Mouse (Mus musculus) ES-E14 (cell line): ENCODE results near the gene Zbtb1. TPM values are rescaled to one million over a fixed set of nuclear protein-coding genes. Genes with fewer than 3 reads are reported as not detected.

ENCODE experiments used
- DNase-seq: peaks from one replicate; pipeline ENCODE4 v3.0.0-alpha.2; 2013; ENCODE audit warnings: low read depth, low spot score
- H3K27ac ChIP-seq: 2 replicates; pipeline ENCODE4 v1.5.1; 2012; ENCODE audit warnings: low read depth, mild to moderate bottlenecking, low read length, moderate library complexity, mixed read lengths; ENCODE audit not compliant: poor library complexity, insufficient read depth, severe bottlenecking
- H3K36me3 ChIP-seq: 2 replicates; pipeline ENCODE4 v1.6.1; 2012; ENCODE audit warnings: mild to moderate bottlenecking, low read length, moderate library complexity, mixed read lengths; ENCODE audit not compliant: control insufficient read depth, poor library complexity, insufficient read depth, severe bottlenecking
- H3K4me1 ChIP-seq, 2 experiments: fragments of 150-350 bp in 1 of 2; sonication (generic) in 1 of 2; 2 replicates each; pipeline ENCODE4 v1.6.1; 2012; ENCODE audit warnings: low read length in 2 of 2, mild to moderate bottlenecking in 1 of 2, mixed read lengths in 1 of 2; ENCODE audit not compliant: control insufficient read depth in 2 of 2, insufficient read depth in 2 of 2, poor library complexity in 1 of 2
- H3K4me3 ChIP-seq, 2 experiments: fragments of 150-350 bp in 1 of 2; sonication (generic) in 1 of 2; 2 replicates each; pipeline ENCODE4 v1.5.1; 2012; ENCODE audit warnings: low read length in 2 of 2, low read depth in 1 of 2, mild to moderate bottlenecking in 1 of 2, mixed read lengths in 1 of 2; ENCODE audit not compliant: insufficient read depth in 1 of 2, poor library complexity in 1 of 2, severe bottlenecking in 1 of 2
- H3K9ac ChIP-seq: 2 replicates; pipeline ENCODE4 v1.6.1; 2012; ENCODE audit warnings: low read depth, mild to moderate bottlenecking, low read length, mixed read lengths; ENCODE audit not compliant: poor library complexity, insufficient read depth, severe bottlenecking
- H3K9me3 ChIP-seq: fragments of 150-350 bp; sonication (generic); 2 replicates; pipeline ENCODE4 v1.6.1; 2012; ENCODE audit warnings: low read depth, mild to moderate bottlenecking, low read length; ENCODE audit not compliant: control insufficient read depth, insufficient read depth
- CHD2 ChIP-seq: IDR thresholded peaks from 2 replicates; pipeline ENCODE4 v1.6.1; 2014; ENCODE audit warnings: mild to moderate bottlenecking, low read depth, low read length, inconsistent platforms
- HCFC1 ChIP-seq: IDR thresholded peaks from 2 replicates; pipeline ENCODE4 v1.6.1; 2012; ENCODE audit warnings: low read length, inconsistent platforms, borderline replicate concordance; ENCODE audit not compliant: insufficient read depth
- MAFK ChIP-seq: IDR thresholded peaks from 2 replicates; pipeline ENCODE4 v1.6.1; 2014; ENCODE audit warnings: mild to moderate bottlenecking, low read depth, low read length, inconsistent platforms; ENCODE audit not compliant: insufficient read depth
- ZC3H11A ChIP-seq: IDR thresholded peaks from 2 replicates; pipeline ENCODE4 v1.6.1; 2012; ENCODE audit warnings: low read depth, mild to moderate bottlenecking, inconsistent platforms, low read length, borderline replicate concordance
- ZNF384 ChIP-seq: IDR thresholded peaks from 2 replicates; pipeline ENCODE4 v1.6.1; 2012; ENCODE audit warnings: low read depth, low read length, inconsistent platforms
- in situ Hi-C, 2 experiments: fragments of 600-800 bp; cut with MboI; formaldehyde crosslinking; loops; one replicate each; pipeline ENCODE4 v1.15.1; 2025; ENCODE audit warnings: low sequenced_read_pairs in 2 of 2, inconsistent platforms in 1 of 2; ENCODE audit not compliant: unreplicated experiment in 2 of 2
- total RNA-seq: library from RNA; depleted of rRNA; stranded (reverse); fragments of 300-350 nt; gene quantifications from 2 replicates; pipeline ENCODE4 v1.2.3, GENCODE M21; 2012

Gene Zbtb1
- total RNA-seq, 1 experiment: 4.5 TPM

GRCm38 (mm10) chr12:76404836-76405182 lies 34.7 kb downstream of the Zbtb1 start:
- H3K4me3 ChIP-seq: peak overlapping the region; percentile 78 to 83
- H3K36me3 ChIP-seq: no peaks in the 10 kb centered on the region
- DNase-seq: no peak
- H3K27ac ChIP-seq: no peak overlapping the region
- in situ Hi-C loops: no loop called here
- H3K9me3 ChIP-seq: no peaks in the 10 kb centered on the region
- H3K4me1 ChIP-seq: peaks cover 2 to 13% of the 10 kb centered on the region in 2 experiments; a peak in 2 of 4 replicates
- H3K9ac ChIP-seq: no peak overlapping the region; the same call in 1 of the 2 replicates
- TF ChIP-seq ZC3H11A (no peak), MAFK (no peak), ZNF384 (no peak), HCFC1 (no peak), CHD2 (no peak)

DNA sequence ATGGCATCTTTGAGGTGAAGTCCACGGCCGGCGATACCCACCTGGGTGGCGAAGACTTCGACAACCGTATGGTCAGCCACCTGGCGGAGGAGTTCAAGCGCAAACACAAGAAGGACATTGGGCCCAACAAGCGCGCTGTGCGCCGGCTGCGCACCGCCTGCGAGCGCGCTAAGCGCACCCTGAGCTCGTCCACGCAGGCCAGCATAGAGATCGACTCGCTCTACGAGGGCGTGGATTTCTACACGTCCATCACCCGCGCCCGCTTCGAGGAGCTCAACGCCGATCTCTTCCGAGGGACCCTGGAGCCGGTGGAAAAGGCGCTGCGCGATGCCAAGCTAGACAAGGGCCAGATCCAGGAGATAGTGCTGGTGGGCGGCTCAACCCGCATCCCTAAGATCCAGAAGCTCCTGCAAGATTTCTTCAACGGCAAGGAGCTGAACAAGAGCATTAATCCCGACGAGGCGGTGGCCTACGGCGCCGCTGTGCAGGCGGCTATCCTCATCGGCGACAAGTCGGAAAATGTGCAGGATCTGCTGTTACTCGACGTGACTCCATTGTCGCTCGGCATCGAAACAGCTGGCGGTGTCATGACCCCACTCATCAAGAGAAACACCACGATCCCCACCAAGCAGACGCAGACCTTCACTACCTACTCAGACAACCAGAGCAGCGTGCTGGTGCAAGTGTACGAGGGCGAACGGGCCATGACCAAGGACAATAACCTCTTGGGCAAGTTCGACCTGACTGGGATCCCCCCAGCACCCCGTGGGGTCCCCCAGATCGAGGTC lies 35.3 kb downstream of the Zbtb1 start:
- in situ Hi-C loops: no loop called here
- no peaks in the 10 kb centered on the region for H3K36me3 ChIP-seq
- TF ChIP-seq ZNF384: no peak
- no peak for TF ChIP-seq HCFC1
- TF ChIP-seq ZC3H11A: no peak
- no peak for TF ChIP-seq MAFK
- TF ChIP-seq CHD2: no peak
- peak overlapping the region; percentile 78 to 83 for H3K4me3 ChIP-seq
- no peak overlapping the region for H3K27ac ChIP-seq
- H3K9me3 ChIP-seq: no peaks in the 10 kb centered on the region
- DNase-seq: no peak
- no peak overlapping the region; the same call in 1 of the 2 replicates for H3K9ac ChIP-seq
- H3K4me1 ChIP-seq: peaks cover 2 to 13% of the 10 kb centered on the region in 2 experiments; a peak in 2 of 4 replicates

DNA sequence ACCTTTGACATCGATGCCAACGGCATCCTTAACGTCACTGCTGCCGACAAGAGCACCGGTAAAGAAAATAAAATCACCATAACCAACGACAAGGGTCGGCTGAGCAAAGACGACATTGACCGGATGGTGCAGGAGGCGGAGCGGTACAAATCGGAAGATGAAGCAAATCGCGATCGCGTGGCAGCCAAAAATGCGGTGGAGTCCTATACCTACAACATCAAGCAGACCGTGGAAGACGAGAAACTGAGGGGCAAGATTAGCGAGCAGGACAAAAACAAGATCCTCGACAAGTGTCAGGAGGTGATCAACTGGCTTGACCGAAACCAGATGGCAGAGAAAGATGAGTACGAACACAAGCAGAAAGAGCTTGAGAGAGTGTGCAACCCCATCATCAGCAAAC lies 35.9 kb downstream of the Zbtb1 start:
- no peak for DNase-seq
- peak overlapping the region; percentile 78 to 83; a peak in 2 of 4 replicates for H3K4me3 ChIP-seq
- in situ Hi-C loops: no loop called here
- no peaks in the 10 kb centered on the region for H3K36me3 ChIP-seq
- no peak overlapping the region for H3K27ac ChIP-seq
- no peaks in the 10 kb centered on the region for H3K9me3 ChIP-seq
- no peak overlapping the region for H3K9ac ChIP-seq
- peaks cover 2 to 13% of the 10 kb centered on the region in 2 experiments; a peak in 2 of 4 replicates for H3K4me1 ChIP-seq
- TF ChIP-seq HCFC1: no peak
- TF ChIP-seq ZNF384: no peak
- TF ChIP-seq MAFK: no peak
- TF ChIP-seq CHD2: no peak
- no peak for TF ChIP-seq ZC3H11A

GRCm38 (mm10) chr12:76407184-76407583 lies 37.1 kb downstream of the Zbtb1 start:
- H3K9me3 ChIP-seq: no peaks in the 10 kb centered on the region
- DNase-seq: no peak
- in situ Hi-C loops: no loop called here
- no peak overlapping the region for H3K27ac ChIP-seq
- no peak overlapping the region for H3K4me3 ChIP-seq
- H3K36me3 ChIP-seq: no peaks in the 10 kb centered on the region
- H3K9ac ChIP-seq: no peak overlapping the region
- TF ChIP-seq MAFK (no peak), ZNF384 (no peak), ZC3H11A (no peak), HCFC1 (no peak), CHD2 (no peak)
- peaks cover 2 to 13% of the 10 kb centered on the region in 2 experiments; a peak in 2 of 4 replicates for H3K4me1 ChIP-seq

- Histone ChIP-seq H3K4me1 (peaks cover 2 to 10% of the 10 kb centered on the region in 2 experiments; a peak in 2 of 4 replicates), H3K4me3 (no peak overlapping the region), H3K36me3 (no peaks in the 10 kb centered on the region), H3K9ac (no peak overlapping the region), H3K27ac (no peak overlapping the region), H3K9me3 (no peaks in the 10 kb centered on the region)
- DNase-seq: no peak
- no peak for TF ChIP-seq CHD2
- no peak for TF ChIP-seq ZNF384
- no peak for TF ChIP-seq HCFC1
- TF ChIP-seq MAFK: no peak
- no peak for TF ChIP-seq ZC3H11A
- in situ Hi-C loops: no loop called here
Measured at GRCm38 (mm10) chr12:76409166-76409565, 39.1 kb downstream of the Zbtb1 start.
